Mouse (Mus musculus): ENCODE measurements around the gene Sstr2.
A peak's percentile ranks its signal among the peaks of the same experiment; 100 is the strongest.

The Sstr2 gene

GRCm38 (mm10) chr11:113619420-113620080 is 408 bp downstream of the Sstr2 start:
- DNase-seq (ENCODE audit: low read depth, low spot score): no peak

- DNase-seq (ENCODE audit: low read depth, low spot score): no peak
Measured at GRCm38 (mm10) chr11:113621001-113621400, 1.9 kb downstream of the Sstr2 start.

- no peak for DNase-seq (ENCODE audit: low read depth, low spot score)
Measured at GRCm38 (mm10) chr11:113622028-113622427, 2.9 kb downstream of the Sstr2 start.

GRCm38 (mm10) chr11:113625437-113625836 is 6.3 kb downstream of the Sstr2 start:
- DNase-seq (ENCODE audit: low read depth, low spot score): no peak

GRCm38 (mm10) chr11:113627785-113628184 is 8.6 kb downstream of the Sstr2 start:
- DNase-seq (ENCODE audit: low read depth, low spot score): no peak

GRCm38 (mm10) chr11:113630642-113631041 is 11.5 kb downstream of the Sstr2 start:
- DNase-seq (ENCODE audit: low read depth, low spot score): no peak

- no peak for DNase-seq (ENCODE audit: low read depth, low spot score)
Measured at GRCm38 (mm10) chr11:113631302-113631701, 12.2 kb downstream of the Sstr2 start.

GRCm38 (mm10) chr11:113631862-113632261 is 12.7 kb downstream of the Sstr2 start:
- no peak for DNase-seq (ENCODE audit: low read depth, low spot score)

GRCm38 (mm10) chr11:113632303-113632702 is 13.2 kb downstream of the Sstr2 start:
- no peak for DNase-seq (ENCODE audit: low read depth, low spot score)

- DNase-seq (ENCODE audit: low read depth, low spot score): no peak
Measured at GRCm38 (mm10) chr11:113633398-113633797, 14.3 kb downstream of the Sstr2 start.

- no peak for DNase-seq (ENCODE audit: low read depth, low spot score)
Measured at GRCm38 (mm10) chr11:113634699-113635121, 15.6 kb downstream of the Sstr2 start.

- no peak for DNase-seq (ENCODE audit: low read depth, low spot score)
Measured at GRCm38 (mm10) chr11:113638680-113639079, 19.5 kb downstream of the Sstr2 start.

- DNase-seq (ENCODE audit: low read depth, low spot score): no peak
Measured at GRCm38 (mm10) chr11:113645181-113645580, 26.0 kb downstream of the Sstr2 start.

GRCm38 (mm10) chr11:113648152-113648551 is 29.0 kb downstream of the Sstr2 start:
- peak; percentile 74 for DNase-seq (ENCODE audit: low read depth, low spot score)

GRCm38 (mm10) chr11:113648690-113649352 is 29.7 kb downstream of the Sstr2 start, which contains the start of gene Cog1:
TSS of gene Cog1 (plus strand) at chr11:113649169.
- DNase-seq (ENCODE audit: low read depth, low spot score): no peak

GRCm38 (mm10) chr11:113649353-113650210 is 30.4 kb downstream of the Sstr2 start, which contains the start of gene Slc39a11:
TSS of gene Slc39a11 (minus strand) at chr11:113650079.
- peak; percentile 60 for DNase-seq (ENCODE audit: low read depth, low spot score)

GRCm38 (mm10) chr11:113651206-113651906 is 32.2 kb downstream of the Sstr2 start:
- no peak for DNase-seq (ENCODE audit: low read depth, low spot score)

- DNase-seq (ENCODE audit: low read depth, low spot score): no peak
Measured at GRCm38 (mm10) chr11:113651907-113652273, 32.7 kb downstream of the Sstr2 start.

- DNase-seq (ENCODE audit: low read depth, low spot score): no peak
Measured at GRCm38 (mm10) chr11:113652516-113652915, 33.4 kb downstream of the Sstr2 start.

- no peak for DNase-seq (ENCODE audit: low read depth, low spot score)
Measured at GRCm38 (mm10) chr11:113654105-113654504, 35.0 kb downstream of the Sstr2 start.

GRCm38 (mm10) chr11:113654561-113655270 is 35.6 kb downstream of the Sstr2 start:
- no peak for DNase-seq (ENCODE audit: low read depth, low spot score)
